Comparison of ENCODE assay signal across 12 mouse cellular contexts in the genomic region with DNA sequence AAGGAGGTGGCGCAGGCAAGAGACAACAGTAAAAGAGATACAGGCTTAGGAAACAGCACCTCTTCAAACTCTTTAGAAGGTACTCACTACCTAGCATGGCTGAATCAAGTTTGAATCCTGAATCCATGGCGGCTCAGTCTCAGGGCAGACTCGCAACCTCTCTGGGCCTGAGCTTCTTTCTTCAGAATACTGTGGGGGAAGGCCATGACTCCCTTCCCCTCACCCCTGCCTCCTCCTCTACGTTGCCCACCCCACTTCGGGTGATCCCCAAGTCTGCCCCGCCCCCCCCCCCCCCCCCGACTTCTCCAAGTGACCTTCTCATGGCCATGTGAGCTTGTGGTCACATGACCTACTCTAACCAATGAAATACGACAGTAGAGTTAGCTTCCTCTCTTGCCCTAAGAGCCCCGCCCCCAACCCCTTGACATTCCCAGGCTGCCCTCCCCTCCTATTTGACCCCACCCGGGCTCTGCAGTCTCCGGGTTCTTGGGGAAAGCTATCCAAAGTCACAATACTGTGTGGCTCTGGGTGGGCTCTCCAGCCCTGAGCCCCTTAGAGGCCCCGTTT. TPM values are rescaled to one million over a fixed set of nuclear protein-coding genes. Genes with fewer than 3 reads are reported as not detected.
DNase-seq lines count a peak whose midpoint lies in the region; ATAC-seq and TF ChIP-seq lines count a peak whose summit lies in the region.
"Had no signal": no experiment of that assay in that cellular context is flagged by ENCODE, and none has a peak within 500 bp of the region (broad histone marks: within the 10 kb centered on the region; RNA-seq: fewer than 3 reads in every experiment).

No protein-coding gene starts in this region.

- H3K4me2 ChIP-seq in forebrain, embryonic 13.5 days, result peak overlapping the region; percentile 32
- H3K4me2 ChIP-seq in forebrain, postnatal 0 days (ENCODE audit: low read depth), result no peak overlapping the region
- H3K4me2 ChIP-seq in lung, embryonic 16.5 days (ENCODE audit: low read depth, low read length), result no peak overlapping the region
- peak overlapping the region; percentile 27; the same call in 1 of the 2 replicates for H3K4me2 ChIP-seq in embryonic facial prominence, embryonic 12.5 days (replicated peaks)

- H3K27ac ChIP-seq in forebrain, embryonic 13.5 days, result no peak overlapping the region
- no peak overlapping the region for H3K27ac ChIP-seq in forebrain, postnatal 0 days (ENCODE audit: low read depth, low read length)
- H3K27ac ChIP-seq in lung, embryonic 16.5 days (ENCODE audit: low read length), result no peak overlapping the region
- H3K27ac ChIP-seq in embryonic facial prominence, embryonic 12.5 days, result no peak overlapping the region

- no peak overlapping the region for H3K4me3 ChIP-seq in forebrain, embryonic 13.5 days
- H3K4me3 ChIP-seq in forebrain, postnatal 0 days (ENCODE audit: low read depth, low read length), result no peak overlapping the region
- 0 out of 2 replicates have a peak overlapping the region, but pooled peaks have one; percentile 4 for H3K4me3 ChIP-seq in lung, embryonic 16.5 days (ENCODE audit: low read length)
- H3K4me3 ChIP-seq in embryonic facial prominence, embryonic 12.5 days, result no peak overlapping the region
- H3K4me3 ChIP-seq: erythroblast, embryonic 14.5 days had no signal

- TF ChIP-seq CTCF in forebrain, postnatal 0 days (IDR thresholded peaks at IDR 0.05; ENCODE audit: low read depth), result no peak

- 22% methylated on average over 11 of the region's 12 CpGs for WGBS in forebrain, embryonic 13.5 days
- 24% methylated on average over 11 of the region's 12 CpGs for whole genome bisulfite sequencing in forebrain, postnatal 0 days
- 26% methylated on average over 10 of the region's 12 CpGs for WGBS in lung, embryonic 16.5 days
- 29% methylated on average over 7 of the region's 12 CpGs for WGBS in embryonic facial prominence, embryonic 12.5 days

- peaks cover 7% of the 10 kb centered on the region; the same call in 1 of the 2 replicates for H3K9me3 ChIP-seq in forebrain, embryonic 13.5 days (replicated peaks)
- no peaks in the 10 kb centered on the region for H3K9me3 ChIP-seq in forebrain, postnatal 0 days (ENCODE audit: low read length)
- H3K9me3 ChIP-seq in lung, embryonic 16.5 days (ENCODE audit: control insufficient read depth, low read length), result peaks cover 5% of the 10 kb centered on the region
- peaks cover 5% of the 10 kb centered on the region; the same call in 1 of the 2 replicates for H3K9me3 ChIP-seq in embryonic facial prominence, embryonic 12.5 days

- peaks cover 18% of the 10 kb centered on the region for H3K4me1 ChIP-seq in forebrain, embryonic 13.5 days
- H3K4me1 ChIP-seq in forebrain, postnatal 0 days (ENCODE audit: insufficient read depth), result peaks cover 3% of the 10 kb centered on the region
- H3K4me1 ChIP-seq in lung, embryonic 16.5 days (replicated peaks; ENCODE audit: control insufficient read depth, insufficient read depth, low read length), result peaks cover 4% of the 10 kb centered on the region; the same call in 1 of the 2 replicates
- peaks cover 5% of the 10 kb centered on the region; the same call in 1 of the 2 replicates for H3K4me1 ChIP-seq in embryonic facial prominence, embryonic 12.5 days

- H3K27me3 ChIP-seq in forebrain, embryonic 13.5 days, result no peaks in the 10 kb centered on the region
- no peaks in the 10 kb centered on the region; the same call in 1 of the 2 replicates for H3K27me3 ChIP-seq in forebrain, postnatal 0 days (ENCODE audit: insufficient read depth, low read length)
- no peaks in the 10 kb centered on the region for H3K27me3 ChIP-seq in lung, embryonic 16.5 days (ENCODE audit: control insufficient read depth, insufficient read depth, low read depth, low read length)
- H3K27me3 ChIP-seq in embryonic facial prominence, embryonic 12.5 days, result 0 out of 2 replicates have a peak, but pooled peaks cover 9% of the 10 kb centered on the region

- ATAC-seq in forebrain, embryonic 13.5 days, result no peak
- no peak for ATAC-seq in forebrain, postnatal 0 days
- ATAC-seq in lung, embryonic 16.5 days (ENCODE audit: low read depth), result peak; percentile 47
- ATAC-seq in embryonic facial prominence, embryonic 12.5 days (ENCODE audit: insufficient number of reproducible peaks, insufficient read depth, low FRiP score, low TSS enrichment), result no peak
- ATAC-seq: CD4-positive, CD25-positive, alpha-beta regulatory T cell, adult 4 months had no signal

- no peak for DNase-seq in forebrain, postnatal 0 days
- DNase-seq in lung, adult 18-20 months, result no peak
- peak; percentile 83 for DNase-seq in retina, postnatal 1 day
- DNase-seq in thymus, postnatal 14 days, result no peak
- DNase-seq in layer of hippocampus, postnatal 36 days, result no peak
- DNase-seq: spleen, adult 18-20 months had no signal

- H3K36me3 ChIP-seq in forebrain, embryonic 13.5 days (ENCODE audit: poor library complexity, severe bottlenecking), result no peaks in the 10 kb centered on the region
- no peaks in the 10 kb centered on the region for H3K36me3 ChIP-seq in forebrain, postnatal 0 days (ENCODE audit: insufficient read depth)
- H3K36me3 ChIP-seq in lung, embryonic 16.5 days (ENCODE audit: control insufficient read depth, insufficient read depth, low read length), result no peaks in the 10 kb centered on the region
- H3K36me3 ChIP-seq in embryonic facial prominence, embryonic 12.5 days, result no peaks in the 10 kb centered on the region

- no peak overlapping the region for H3K9ac ChIP-seq in forebrain, embryonic 13.5 days
- H3K9ac ChIP-seq in forebrain, postnatal 0 days, result no peak overlapping the region
- H3K9ac ChIP-seq in lung, embryonic 16.5 days (ENCODE audit: low read length), result no peak overlapping the region
- H3K9ac ChIP-seq in embryonic facial prominence, embryonic 12.5 days, result no peak overlapping the region

RNA-seq across cellular contexts. Expression of a gene that starts 10.9 kb away (rescaled TPM):
- polyA plus RNA-seq in forebrain, embryonic 13.5 days (2015; fragmentation: Nextera tagmentation; extraction: Ambion mirVana), result 16.9 and 17.9 TPM in 2 replicates
- total RNA-seq in forebrain, postnatal 0 days (2014; rRNA removed), result 44.0 and 52.4 TPM in 2 replicates
- polyA plus RNA-seq in forebrain, postnatal 0 days (2015; fragmentation: Nextera tagmentation; extraction: Ambion mirVana), result 16.2 and 16.7 TPM in 2 replicates
- 1.5 and 2.3 TPM in 2 replicates for polyA plus RNA-seq in lung, embryonic 16.5 days (2015; fragmentation: Nextera tagmentation; extraction: Ambion mirVana)
- polyA plus RNA-seq in embryonic facial prominence, embryonic 12.5 days (2016; fragmentation: Nextera tagmentation; extraction: Ambion mirVana), result 5.9 and 7.1 TPM in 2 replicates
- total RNA-seq in layer of hippocampus, postnatal 36 days (2021), result 10 to 100 TPM; 32.7 to 33.8 TPM
- total RNA-seq: megakaryocyte-erythroid progenitor cell, adult 5-6 weeks had no signal

RNA-seq across cellular contexts. Expression of a gene that starts 39.9 kb away (rescaled TPM):
- 0.81 and 3.6 TPM in 2 replicates for polyA plus RNA-seq in forebrain, embryonic 13.5 days (2015; fragmentation: Nextera tagmentation; extraction: Ambion mirVana)
- total RNA-seq in forebrain, postnatal 0 days (2014; rRNA removed), result 0.38 and 2.9 TPM in 2 replicates
- polyA plus RNA-seq in forebrain, postnatal 0 days (2015; fragmentation: Nextera tagmentation; extraction: Ambion mirVana), result 1.7 TPM in 2 replicates
- 12.4 and 12.7 TPM in 2 replicates for polyA plus RNA-seq in lung, embryonic 16.5 days (2015; fragmentation: Nextera tagmentation; extraction: Ambion mirVana)
- polyA plus RNA-seq in embryonic facial prominence, embryonic 12.5 days (2016; fragmentation: Nextera tagmentation; extraction: Ambion mirVana), result 0.52 and 2.4 TPM in 2 replicates
- total RNA-seq in layer of hippocampus, postnatal 36 days (2021), result 1 to 10 TPM; 1.0 to 1.1 TPM
- total RNA-seq: megakaryocyte-erythroid progenitor cell, adult 5-6 weeks had no signal
- polyA plus RNA-seq: CD4-positive, CD25-positive, alpha-beta regulatory T cell, adult 4 months; erythroblast, embryonic 14.5 days had no signal

Comparison
In these comparisons a context has a peak if more than half of its experiments do, and no peak if none do; other contexts are left out.
1. H3K4me2 ChIP-seq: peak in forebrain, embryonic 13.5 days (single experiment) and embryonic facial prominence, embryonic 12.5 days (single experiment); none in forebrain, postnatal 0 days (single experiment) and lung, embryonic 16.5 days (single experiment).